Mouse (Mus musculus): ENCODE measurements around the gene Pim2. TPM values are rescaled to one million over a fixed set of nuclear protein-coding genes. Genes with fewer than 3 reads are reported as not detected.
"Not testable (repeated sequence)": the region's sequence is repeated elsewhere in the genome, so short reads cannot be mapped to it uniquely, and the experiment has no call there.

Gene Pim2
- polyA plus RNA-seq, 1 experiment from 2014 or later, result 4.8 TPM

- not testable (repeated sequence) for H3K9ac ChIP-seq (ENCODE audit: low read length); H3K4me3 ChIP-seq (ENCODE audit: low read depth, low read length); H3K9me3 ChIP-seq (ENCODE audit: control insufficient read depth, low read length); H3K4me2 ChIP-seq (replicated peaks; ENCODE audit: low read depth); H3K4me1 ChIP-seq (replicated peaks; ENCODE audit: control insufficient read depth, insufficient read depth); ATAC-seq (ENCODE audit: low FRiP score, low TSS enrichment); H3K27ac ChIP-seq (replicated peaks); H3K36me3 ChIP-seq (ENCODE audit: control insufficient read depth, insufficient read depth, low read length); H3K27me3 ChIP-seq (ENCODE audit: control insufficient read depth, insufficient read depth, low read length); DNase-seq (ENCODE audit: low spot score)
- peak; percentile 52 for TF ChIP-seq CTCF (IDR thresholded peaks at IDR 0.05; ENCODE audit: low read depth)
- WGBS, result 27% methylated on average over 3 of the region's 3 CpGs
Observed at GRCm38 (mm10) chrX:7915669-7916068, 37.6 kb downstream of the Pim2 start.

DNA sequence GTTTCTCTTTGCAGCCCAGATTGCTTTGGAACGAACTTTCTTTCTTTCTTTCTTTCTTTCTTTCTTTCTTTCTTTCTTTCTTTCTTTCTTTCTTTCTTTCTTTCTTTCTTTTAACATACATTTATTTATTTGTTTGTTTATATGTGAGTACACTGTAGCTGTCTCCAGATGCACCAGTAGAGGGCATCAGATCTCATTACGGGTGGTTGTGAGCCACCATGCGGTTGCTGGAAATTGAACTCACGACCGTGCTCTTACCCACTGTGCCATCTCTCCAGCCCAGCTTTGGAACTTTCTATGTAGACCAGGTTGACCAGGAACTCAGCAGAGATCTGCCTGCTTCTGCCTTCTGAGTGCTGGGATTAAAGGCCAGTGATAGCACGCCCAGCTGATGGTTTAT, 39.9 kb downstream of the Pim2 start:
- 63% methylated on average over 6 of the region's 6 CpGs for WGBS
- H3K4me1 ChIP-seq (replicated peaks; ENCODE audit: control insufficient read depth, insufficient read depth); DNase-seq (ENCODE audit: low spot score); H3K9me3 ChIP-seq (ENCODE audit: control insufficient read depth, low read length); H3K4me2 ChIP-seq (replicated peaks; ENCODE audit: low read depth); H3K36me3 ChIP-seq (ENCODE audit: control insufficient read depth, insufficient read depth, low read length); H3K4me3 ChIP-seq (ENCODE audit: low read depth, low read length); H3K9ac ChIP-seq (ENCODE audit: low read length); H3K27ac ChIP-seq (replicated peaks); ATAC-seq (ENCODE audit: low FRiP score, low TSS enrichment); H3K27me3 ChIP-seq (ENCODE audit: control insufficient read depth, insufficient read depth, low read length): not testable (repeated sequence)

GRCm38 (mm10) chrX:7919601-7920383, 41.7 kb downstream of the Pim2 start, which contains the start of gene Pcsk1n:
Gene Pcsk1n (plus strand): TSS chrX:7919822.
- DNase-seq (ENCODE audit: low spot score) (no peak), ATAC-seq (ENCODE audit: low FRiP score, low TSS enrichment) (no peak)
- no peak within 1 kb of the TSS for H3K4me2 ChIP-seq (replicated peaks; ENCODE audit: low read depth)
- H3K27me3 ChIP-seq (ENCODE audit: control insufficient read depth, insufficient read depth, low read length), result no peaks in the 10 kb centered on the region
- H3K4me1 ChIP-seq (replicated peaks; ENCODE audit: control insufficient read depth, insufficient read depth), result no peaks in the 10 kb centered on the region
- H3K4me3 ChIP-seq (ENCODE audit: low read depth, low read length), result no peak within 1 kb of the TSS
- H3K27ac ChIP-seq (replicated peaks), result no peak within 1 kb of the TSS
- 17% methylated on average over 31 of the region's 40 CpGs for WGBS
- H3K36me3 ChIP-seq (ENCODE audit: control insufficient read depth, insufficient read depth, low read length), result no peaks in the 10 kb centered on the region
- TF ChIP-seq CTCF (IDR thresholded peaks at IDR 0.05; ENCODE audit: low read depth), result no peak
- no peak for TF ChIP-seq EP300 (optimal IDR thresholded peaks at IDR 0.05)
- H3K9me3 ChIP-seq (ENCODE audit: control insufficient read depth, low read length), result no peaks in the 10 kb centered on the region
- no peak within 1 kb of the TSS for H3K9ac ChIP-seq (ENCODE audit: low read length)

GRCm38 (mm10) chrX:7922032-7922431, 44.0 kb downstream of the Pim2 start:
- H3K9me3 ChIP-seq (ENCODE audit: control insufficient read depth, low read length), result no peaks in the 10 kb centered on the region
- ATAC-seq (ENCODE audit: low FRiP score, low TSS enrichment) (0 out of 2 replicates have a peak, but pooled peaks have one; percentile 26), DNase-seq (ENCODE audit: low spot score) (peak; percentile 15)
- H3K27ac ChIP-seq (replicated peaks), result no peak overlapping the region
- H3K36me3 ChIP-seq (ENCODE audit: control insufficient read depth, insufficient read depth, low read length), result no peaks in the 10 kb centered on the region
- TF ChIP-seq CTCF (IDR thresholded peaks at IDR 0.05; ENCODE audit: low read depth) (no peak), EP300 (optimal IDR thresholded peaks at IDR 0.05) (no peak)
- peak overlapping the region; percentile 27 for H3K4me2 ChIP-seq (replicated peaks; ENCODE audit: low read depth)
- no peak overlapping the region for H3K9ac ChIP-seq (ENCODE audit: low read length)
- peak overlapping the region; percentile 17; the same call in 1 of the 2 replicates for H3K4me3 ChIP-seq (ENCODE audit: low read depth, low read length)
- no peaks in the 10 kb centered on the region for H3K27me3 ChIP-seq (ENCODE audit: control insufficient read depth, insufficient read depth, low read length)
- no peaks in the 10 kb centered on the region for H3K4me1 ChIP-seq (replicated peaks; ENCODE audit: control insufficient read depth, insufficient read depth)
- 9% methylated on average over 37 of the region's 48 CpGs for WGBS

- Histone ChIP-seq H3K4me2 (replicated peaks; ENCODE audit: low read depth) (no peak overlapping the region), H3K36me3 (ENCODE audit: control insufficient read depth, insufficient read depth, low read length) (no peaks in the 10 kb centered on the region), H3K27me3 (ENCODE audit: control insufficient read depth, insufficient read depth, low read length) (no peaks in the 10 kb centered on the region), H3K4me3 (ENCODE audit: low read depth, low read length) (no peak overlapping the region), H3K4me1 (replicated peaks; ENCODE audit: control insufficient read depth, insufficient read depth) (no peaks in the 10 kb centered on the region), H3K27ac (replicated peaks) (no peak overlapping the region), H3K9ac (ENCODE audit: low read length) (no peak overlapping the region), H3K9me3 (ENCODE audit: control insufficient read depth, low read length) (no peaks in the 10 kb centered on the region)
- ATAC-seq (ENCODE audit: low FRiP score, low TSS enrichment) (no peak), DNase-seq (ENCODE audit: low spot score) (no peak)
- TF ChIP-seq CTCF (IDR thresholded peaks at IDR 0.05; ENCODE audit: low read depth) (no peak), EP300 (optimal IDR thresholded peaks at IDR 0.05) (no peak)
- 76% methylated on average over 6 of the region's 6 CpGs for WGBS
Observed at GRCm38 (mm10) chrX:7926266-7926665, 48.2 kb downstream of the Pim2 start.

DNA sequence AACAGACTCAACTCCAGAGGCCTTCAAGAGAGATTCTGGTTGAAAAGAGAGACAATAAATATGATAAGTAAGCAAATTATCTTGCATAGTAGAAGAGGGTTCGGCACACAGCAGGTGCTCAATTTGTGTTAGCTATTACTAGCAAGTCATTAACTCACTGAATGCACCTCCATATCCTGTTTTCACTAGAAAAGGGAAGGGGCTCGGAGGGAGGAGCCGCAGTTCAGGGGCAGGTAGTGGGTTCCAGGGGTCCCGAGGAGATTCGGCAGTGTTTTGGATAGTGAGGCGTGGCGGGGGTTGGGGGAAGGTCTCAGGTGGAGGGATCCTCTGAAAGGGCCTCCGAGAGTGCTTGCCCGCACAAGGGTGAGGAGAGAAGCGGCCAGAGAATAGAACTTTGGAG, 49.1 kb downstream of the Pim2 start:
- H3K4me1 ChIP-seq (replicated peaks; ENCODE audit: control insufficient read depth, insufficient read depth), result no peaks in the 10 kb centered on the region
- ATAC-seq (ENCODE audit: low FRiP score, low TSS enrichment), result no peak
- TF ChIP-seq CTCF (IDR thresholded peaks at IDR 0.05; ENCODE audit: low read depth), result no peak
- no peak for TF ChIP-seq EP300 (optimal IDR thresholded peaks at IDR 0.05)
- no peaks in the 10 kb centered on the region for H3K9me3 ChIP-seq (ENCODE audit: control insufficient read depth, low read length)
- WGBS, result 22% methylated on average over 10 of the region's 10 CpGs
- no peak overlapping the region for H3K27ac ChIP-seq (replicated peaks)
- H3K27me3 ChIP-seq (ENCODE audit: control insufficient read depth, insufficient read depth, low read length), result no peaks in the 10 kb centered on the region
- H3K4me2 ChIP-seq (replicated peaks; ENCODE audit: low read depth), result no peak overlapping the region
- H3K4me3 ChIP-seq (ENCODE audit: low read depth, low read length), result no peak overlapping the region
- no peak overlapping the region for H3K9ac ChIP-seq (ENCODE audit: low read length)
- no peak for DNase-seq (ENCODE audit: low spot score)
- peaks cover 2% of the 10 kb centered on the region; the same call in 1 of the 2 replicates for H3K36me3 ChIP-seq (ENCODE audit: control insufficient read depth, insufficient read depth, low read length)

Measured in stomach, postnatal 0 days (tissue).